Mouse (Mus musculus) kidney, postnatal 14 days (tissue): ENCODE data around the gene Slc39a1.
"Not testable (repeated sequence)": the region's sequence is repeated elsewhere in the genome, so short reads cannot be mapped to it uniquely, and the experiment has no call there.

ENCODE experiments used
- DNase-seq: peaks from one replicate; pipeline ENCODE4 v3.0.0; 2022; ENCODE audit warnings: mixed read lengths

The Slc39a1 gene

GRCm38 (mm10) chr3:90266901-90267775 lies 19.2 kb downstream of the Slc39a1 start:
- DNase-seq: no peak

DNA sequence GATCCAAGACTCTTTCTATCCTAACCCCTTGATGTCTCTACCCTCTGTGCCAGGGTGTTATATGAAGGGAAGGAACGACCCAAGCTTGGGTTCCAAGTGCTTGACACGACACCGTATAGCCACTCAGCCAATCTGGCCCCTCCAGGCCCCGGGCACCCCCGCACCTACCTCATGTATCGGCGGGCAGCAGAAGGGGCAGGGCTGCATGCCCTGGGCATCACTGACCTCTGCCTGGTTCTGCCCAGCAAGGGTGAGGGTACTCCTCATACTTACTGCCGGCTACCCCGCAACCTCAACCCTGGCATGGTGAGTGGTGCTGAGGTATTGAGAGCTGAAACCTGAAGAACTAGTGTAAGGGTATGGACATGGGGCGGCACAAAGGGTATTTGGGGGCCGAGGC lies 20.2 kb downstream of the Slc39a1 start:
- no peak for DNase-seq

DNA sequence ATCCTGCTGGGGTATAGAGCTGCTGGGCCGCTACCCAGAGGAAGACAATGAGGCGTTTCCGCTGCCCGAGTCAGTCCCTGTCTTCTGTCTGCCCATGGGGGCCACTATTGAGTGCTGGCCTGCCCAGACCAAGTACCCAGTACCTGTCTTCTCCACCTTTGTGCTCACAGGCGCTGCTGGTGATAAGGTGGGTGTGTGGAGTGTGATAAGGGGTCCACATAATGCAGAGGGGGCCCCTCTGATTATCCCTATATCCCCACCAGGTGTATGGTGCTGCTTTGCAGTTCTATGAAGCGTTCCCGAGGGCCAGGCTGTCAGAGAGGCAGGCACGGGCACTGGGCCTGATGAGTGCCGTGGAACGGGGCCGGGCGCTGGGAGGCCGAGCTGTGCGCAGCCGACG lies 21.0 kb downstream of the Slc39a1 start:
- DNase-seq: no peak

GRCm38 (mm10) chr3:90270784-90271183 lies 22.8 kb downstream of the Slc39a1 start:
- DNase-seq: no peak

DNA sequence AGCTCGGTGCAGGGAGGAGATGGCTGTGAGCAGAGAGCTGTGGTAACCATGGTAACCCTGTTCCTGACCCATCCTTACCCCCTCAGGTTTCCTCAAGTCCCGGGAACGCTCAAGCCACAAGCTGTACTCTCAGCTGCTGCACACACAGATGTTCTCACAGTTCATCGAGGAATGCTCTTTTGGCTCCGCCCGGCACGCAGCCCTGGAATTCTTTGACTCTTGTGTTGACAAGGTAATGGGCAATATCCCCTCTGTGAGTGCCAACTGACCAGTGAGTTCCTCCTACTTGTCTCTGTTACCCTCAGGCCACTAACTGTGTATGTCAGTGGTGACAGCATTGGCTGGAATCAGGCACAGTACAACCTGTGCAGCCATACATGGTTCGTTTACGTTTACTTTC lies 24.2 kb downstream of the Slc39a1 start:
- DNase-seq: no peak

DNA sequence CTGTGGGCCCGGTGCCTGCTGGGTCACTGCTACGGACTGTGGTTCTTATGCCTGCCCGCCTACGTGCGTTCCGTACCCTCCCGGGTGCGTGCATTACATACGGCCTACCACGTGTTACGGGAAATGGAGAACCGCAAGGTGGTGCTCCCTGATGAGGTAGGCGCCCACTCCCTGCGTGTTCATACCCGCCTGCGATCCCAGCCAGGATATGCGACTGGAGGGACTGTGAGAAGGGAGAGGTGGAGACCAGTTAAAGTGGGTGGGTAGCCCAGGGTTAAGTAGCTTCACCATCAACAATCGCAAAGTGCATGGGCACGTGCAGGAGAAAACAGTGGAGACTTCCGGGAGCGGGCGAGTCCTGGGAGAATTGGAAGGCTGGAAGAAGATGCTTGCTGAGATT lies 25.9 kb downstream of the Slc39a1 start:
- no peak for DNase-seq

DNA sequence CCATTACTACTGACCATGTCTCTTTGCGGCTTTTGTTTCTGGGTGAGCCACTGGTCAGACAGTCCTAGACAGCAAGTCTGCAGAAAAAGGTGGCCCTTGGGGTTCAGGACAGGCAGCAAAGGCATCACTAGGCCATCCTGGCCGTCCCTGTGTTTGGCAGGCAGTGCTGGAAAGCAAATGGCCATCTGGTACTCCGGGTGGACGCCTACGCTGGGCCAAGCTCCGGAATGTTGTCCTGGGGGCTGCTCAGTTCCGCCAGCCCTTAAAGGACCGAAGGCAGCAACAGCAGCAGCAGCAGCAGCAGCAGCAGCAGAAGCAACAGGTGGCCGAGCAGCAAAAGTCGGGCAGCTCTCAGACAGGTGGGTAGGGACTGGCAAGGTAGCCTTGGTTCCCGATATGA lies 27.3 kb downstream of the Slc39a1 start:
- DNase-seq: no peak

GRCm38 (mm10) chr3:90276858-90277257 lies 28.9 kb downstream of the Slc39a1 start:
- no peak for DNase-seq

DNA sequence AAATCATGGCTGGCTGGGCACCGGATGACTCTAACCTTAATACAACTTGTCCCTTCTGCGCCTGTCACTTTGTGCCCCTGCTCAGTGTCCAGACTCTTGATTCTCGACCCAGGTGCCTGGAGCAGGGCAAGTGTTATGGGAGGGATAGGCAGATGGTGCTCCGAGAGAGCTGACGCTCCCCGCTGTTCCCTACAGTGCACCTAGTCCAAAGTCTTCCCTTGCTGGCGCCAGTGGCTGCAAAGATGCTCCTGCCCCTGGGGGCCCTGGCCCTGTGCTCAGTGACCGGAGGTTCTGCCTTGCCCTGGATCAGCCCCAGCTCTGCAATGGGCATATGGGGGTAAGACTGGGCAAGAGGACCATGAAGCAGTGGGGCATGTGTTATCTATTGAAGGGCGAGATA lies 29.8 kb downstream of the Slc39a1 start:
- no peak for DNase-seq

- no peak for DNase-seq
Observed at GRCm38 (mm10) chr3:90278211-90278610, 30.2 kb downstream of the Slc39a1 start.

DNA sequence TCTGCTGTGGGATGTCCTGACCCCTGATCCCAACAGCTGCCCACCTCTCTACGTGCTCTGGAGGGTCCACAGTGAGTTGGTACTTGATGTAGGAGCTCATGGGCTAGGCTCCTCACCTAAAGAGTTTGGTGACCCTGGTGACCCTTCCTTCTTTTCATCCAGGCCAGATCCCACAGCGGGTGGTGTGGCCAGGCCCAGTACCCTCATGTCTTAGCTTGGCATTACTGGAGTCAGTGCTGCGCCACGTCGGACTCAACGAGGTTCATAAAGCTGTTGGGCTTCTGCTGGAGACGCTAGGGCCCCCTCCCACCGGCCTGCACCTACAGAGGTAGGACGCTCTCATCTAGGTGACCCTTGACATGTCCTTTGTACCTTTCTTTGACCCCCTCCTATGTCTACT lies 31.2 kb downstream of the Slc39a1 start:
- DNase-seq: no peak

DNA sequence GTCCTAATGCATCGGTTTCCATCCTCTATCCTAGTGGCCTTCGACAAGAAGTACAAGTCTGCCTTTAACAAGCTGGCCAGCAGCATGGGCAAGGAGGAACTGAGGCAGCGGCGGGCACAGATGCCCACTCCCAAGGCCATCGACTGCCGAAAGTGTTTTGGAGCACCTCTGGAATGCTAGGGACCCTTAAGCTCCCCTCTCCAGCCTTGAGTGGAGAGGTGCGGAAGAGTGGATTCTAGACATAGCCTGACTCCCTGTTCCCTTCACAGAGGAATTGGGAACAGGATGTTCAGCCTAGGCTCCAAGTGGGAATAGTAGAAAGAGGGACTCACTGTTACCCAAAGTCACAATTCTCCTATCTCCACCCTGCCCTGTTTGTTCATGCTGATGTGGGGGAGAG lies 31.8 kb downstream of the Slc39a1 start:
- no peak for DNase-seq

GRCm38 (mm10) chr3:90280708-90281107 lies 32.7 kb downstream of the Slc39a1 start:
- no peak for DNase-seq

GRCm38 (mm10) chr3:90284150-90284549 lies 36.2 kb downstream of the Slc39a1 start:
- DNase-seq: no peak

DNA sequence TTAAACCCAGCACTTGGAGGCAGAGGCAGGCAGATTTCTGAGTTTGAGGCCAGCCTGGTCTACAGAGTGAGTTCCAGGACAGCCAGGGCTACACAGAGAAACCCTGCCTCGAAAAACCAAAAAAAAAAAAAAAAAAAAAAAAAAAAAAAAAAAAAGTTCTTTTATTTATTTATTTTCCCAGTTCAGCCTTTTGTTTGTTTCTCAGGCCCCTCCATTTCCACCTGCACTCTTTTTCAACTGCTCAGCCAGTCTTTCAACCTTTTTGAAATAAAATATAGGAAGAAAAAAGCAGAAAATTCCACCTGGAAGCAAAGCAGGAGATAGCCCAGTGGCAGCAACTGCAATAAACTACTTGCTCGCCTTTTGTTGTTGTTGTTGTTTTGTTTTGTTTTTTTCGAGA lies 41.4 kb downstream of the Slc39a1 start:
- DNase-seq: not testable (repeated sequence)

GRCm38 (mm10) chr3:90290602-90291001 lies 42.6 kb downstream of the Slc39a1 start:
- no peak for DNase-seq

GRCm38 (mm10) chr3:90291982-90292344 lies 44.0 kb downstream of the Slc39a1 start:
- DNase-seq: no peak

GRCm38 (mm10) chr3:90292345-90293275 lies 44.6 kb downstream of the Slc39a1 start, which contains the start of gene Gatad2b:
TSS of gene Gatad2b (plus strand) at chr3:90293178.
- peak; percentile 99 for DNase-seq

DNA sequence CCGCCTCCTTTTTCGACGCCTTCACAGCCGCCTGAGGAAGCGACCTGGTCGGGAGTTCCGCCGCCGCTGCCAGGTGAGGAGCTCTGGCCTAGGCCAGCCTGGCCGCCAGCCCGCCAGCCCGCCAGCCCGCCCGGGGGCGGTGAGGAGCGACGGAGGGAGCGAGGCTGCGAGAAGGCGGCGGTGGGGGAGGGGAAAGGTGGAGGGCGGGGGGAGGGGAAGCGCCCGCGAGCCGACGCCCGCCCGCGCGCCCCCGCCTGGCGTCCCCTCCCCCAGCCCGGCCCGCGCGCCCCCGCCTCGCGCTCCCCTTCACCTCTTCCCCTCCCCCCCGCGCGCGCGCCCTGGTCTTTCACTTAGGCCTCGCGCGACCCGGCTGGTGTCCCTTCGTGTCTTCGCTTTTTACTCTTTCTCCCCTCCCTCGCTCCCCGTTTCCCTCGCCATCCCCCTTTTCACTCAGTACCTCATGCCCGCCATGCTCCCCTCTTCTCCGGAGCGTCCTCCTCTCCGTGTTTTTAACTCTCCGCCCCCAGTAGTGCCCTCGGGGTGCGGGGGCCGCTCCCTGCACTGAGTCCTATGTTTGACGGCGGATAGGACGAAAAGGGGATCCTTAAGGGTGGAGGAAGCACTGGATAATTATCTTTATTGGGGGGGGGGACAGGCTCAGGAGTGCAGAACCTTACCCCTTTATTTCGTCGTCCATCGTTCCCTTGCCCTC lies 45.5 kb downstream of the Slc39a1 start:
- DNase-seq: peak; percentile 76

GRCm38 (mm10) chr3:90294064-90294440 lies 46.1 kb downstream of the Slc39a1 start:
- DNase-seq: no peak

DNA sequence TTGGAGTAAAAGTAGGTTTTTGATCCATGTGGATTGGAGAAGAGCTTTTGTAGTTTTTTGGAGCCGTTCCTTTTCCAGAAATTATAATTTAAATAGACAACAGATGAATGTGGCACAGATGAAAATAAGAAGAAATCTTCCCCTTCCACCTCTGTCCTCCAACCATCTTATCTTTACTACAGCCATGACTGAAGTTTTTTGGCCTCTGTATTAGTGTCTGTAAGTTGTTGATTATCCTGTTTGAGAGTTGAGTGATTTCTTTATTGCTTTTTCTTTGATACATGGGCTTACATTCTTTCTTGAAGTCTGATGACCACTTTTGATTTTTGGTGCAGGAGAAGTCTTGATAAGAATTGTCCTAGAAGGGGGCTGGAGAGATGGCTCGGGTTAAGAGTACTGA lies 46.7 kb downstream of the Slc39a1 start:
- no peak for DNase-seq
